Mouse (Mus musculus): Measurements from ENCODE around the gene Bcl11b. TPM values are rescaled to one million over a fixed set of nuclear protein-coding genes. Genes with fewer than 3 reads are reported as not detected.

The Bcl11b gene
- total RNA-seq (2023; ENCODE audit: inconsistent age), result 0.16 to 0.54 TPM (median 0.31 TPM) in 4 replicates

DNA sequence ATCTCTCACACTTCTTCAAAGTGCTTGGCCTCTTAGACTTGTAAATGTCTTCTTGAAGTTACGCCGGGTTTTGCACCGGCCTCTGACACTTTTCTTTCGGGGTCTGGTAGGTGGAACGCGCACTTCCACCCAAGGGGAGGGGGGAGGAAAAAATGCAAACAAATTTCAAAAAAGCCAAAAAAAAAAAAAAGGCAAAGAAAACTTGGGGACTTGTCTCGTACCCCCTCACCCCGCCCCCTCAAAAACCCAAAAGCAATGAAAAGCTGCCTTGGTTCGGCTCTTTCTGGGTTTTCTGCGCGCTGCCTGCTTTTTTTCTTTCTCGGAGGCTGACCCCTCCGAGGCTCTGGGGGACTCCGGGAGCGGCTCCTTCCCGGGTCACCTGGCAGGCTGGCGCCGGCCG lies at the start of gene Bcl11b:
TSS of gene Bcl11b (minus strand) at position 120 of the 400 bp plus-strand sequence.

Other genes starting within 250 kb of the Bcl11b start
- gene Setd3, start 175.7 kb upstream of the Bcl11b start, total RNA-seq (2023; ENCODE audit: inconsistent age), result 51.5 to 57.1 TPM (median 55.4 TPM) in 4 replicates
- 99.3 to 108 TPM (median 104 TPM) in 4 replicates for gene Ccnk, start 176.0 kb upstream of the Bcl11b start, total RNA-seq (2023; ENCODE audit: inconsistent age)

Measured in B cell, adult (primary cell).